Mouse (Mus musculus) embryonic facial prominence, embryonic 14.5 days (tissue): Measurements from ENCODE around the gene Ttll13. TPM values are rescaled to one million over a fixed set of nuclear protein-coding genes. Genes with fewer than 3 reads are reported as not detected.
A peak's percentile ranks its signal among the peaks of the same experiment; 100 is the strongest.

ENCODE experiments used
- ATAC-seq: fragments of 200-750 bp; cut with Nextera tagmentation; 2 replicates; pipeline ENCODE4 v1.8.0; 2017; ENCODE audit warnings: low read depth, moderate number of reproducible peaks, moderate TSS enrichment
- DNase-seq: peaks from one replicate; pipeline ENCODE4 v3.0.0-alpha.2; 2015; ENCODE audit warnings: low spot score
- H3K27ac ChIP-seq: fragments of 300-500 bp; sonication (generic); replicated peaks from 2 replicates; pipeline ENCODE4 v1.5.1; 2014; ENCODE audit warnings: low read depth, mild to moderate bottlenecking, low read length, moderate library complexity
- H3K27me3 ChIP-seq: fragments of 300-500 bp; sonication (generic); replicated peaks from 2 replicates; pipeline ENCODE4 v1.6.1; 2014; ENCODE audit warnings: low read length; ENCODE audit not compliant: control insufficient read depth, insufficient read depth
- H3K36me3 ChIP-seq: fragments of 300-500 bp; sonication (generic); 2 replicates; pipeline ENCODE4 v1.6.1; 2014; ENCODE audit warnings: low read length, mixed read lengths; ENCODE audit not compliant: control insufficient read depth, insufficient read depth
- H3K4me1 ChIP-seq: fragments of 300-500 bp; sonication (generic); 2 replicates; pipeline ENCODE4 v1.6.1; 2014; ENCODE audit warnings: antibody characterized with exemption, low read length; ENCODE audit not compliant: control insufficient read depth, insufficient read depth
- H3K4me2 ChIP-seq: fragments of 300-500 bp; sonication (generic); 2 replicates; pipeline ENCODE4 v1.6.1; 2014; ENCODE audit warnings: low read depth, mild to moderate bottlenecking, low read length, moderate library complexity, mixed read lengths
- H3K4me3 ChIP-seq: fragments of 300-500 bp; sonication (generic); 2 replicates; pipeline ENCODE4 v1.5.1; 2014; ENCODE audit warnings: low read depth, mild to moderate bottlenecking, low read length
- H3K9ac ChIP-seq: fragments of 300-500 bp; sonication (generic); 2 replicates; pipeline ENCODE4 v1.6.1; 2014; ENCODE audit warnings: low read depth, mild to moderate bottlenecking, low read length, moderate library complexity, mixed read lengths
- H3K9me3 ChIP-seq: fragments of 300-500 bp; sonication (generic); 2 replicates; pipeline ENCODE4 v1.6.1; 2016; ENCODE audit warnings: low read length; ENCODE audit not compliant: control insufficient read depth
- WGBS: fragments of 180-500 bp; shearing (Covaris S2); extraction: QIAGEN DNeasy Blood & Tissue Kit; methylation state at CpG from one replicate; pipeline ENCODE4 v1.1.7; 2014; 5-methylcytosine and 5-hydroxymethylcytosine counted together
- polyA plus RNA-seq: library from polyadenylated mRNA; unstranded; fragments of >200 nt; fragmentation: Nextera tagmentation; extraction: Ambion mirVana; gene quantifications from 2 replicates; pipeline ENCODE4 v1.2.1, GENCODE M21; 2014

The Ttll13 gene
- polyA plus RNA-seq, 1 experiment from 2014 or later: 0.79 TPM

DNA sequence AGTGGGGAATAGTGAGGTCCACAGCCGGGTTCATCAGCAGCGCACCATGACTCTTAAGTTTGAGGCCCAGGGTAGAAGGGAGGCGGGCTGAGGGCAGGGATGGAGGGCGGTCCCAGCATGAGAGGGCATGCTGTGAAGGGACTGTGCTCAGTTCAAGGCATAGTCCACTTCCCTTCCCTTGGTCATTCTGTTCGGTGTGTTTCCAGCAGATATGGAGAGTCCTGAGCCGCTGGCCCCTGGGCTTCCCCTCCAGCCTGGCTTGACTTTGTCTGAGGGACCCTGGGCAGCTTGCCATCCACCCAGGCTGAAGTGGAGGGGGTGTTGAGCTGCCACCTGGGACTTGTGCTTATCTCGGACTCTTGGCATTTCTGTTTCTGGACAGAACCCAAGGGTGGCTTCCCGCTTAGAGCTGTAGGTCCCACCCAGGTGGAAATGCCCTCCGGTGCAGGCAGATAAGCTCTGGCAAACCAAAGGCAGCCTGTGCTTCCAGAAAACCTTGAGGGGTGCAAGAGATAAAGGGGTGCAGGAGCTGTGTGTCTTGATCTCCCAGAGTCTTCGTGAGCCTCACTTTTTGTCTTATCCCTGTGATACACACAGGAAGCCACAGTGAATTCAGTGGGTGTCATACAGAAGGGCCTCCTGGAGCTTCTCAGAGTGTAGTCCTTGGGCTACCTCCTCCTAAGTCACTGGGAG is 37.3 kb upstream of the Ttll13 start:
- H3K4me2 ChIP-seq: no peak overlapping the region
- no peaks in the 10 kb centered on the region for H3K9me3 ChIP-seq
- ATAC-seq (no peak), DNase-seq (no peak)
- peaks cover 23% of the 10 kb centered on the region for H3K4me1 ChIP-seq
- peak overlapping the region; percentile 8; the same call in 1 of the 2 replicates for H3K9ac ChIP-seq
- no peaks in the 10 kb centered on the region for H3K27me3 ChIP-seq
- 0 out of 2 replicates have a peak, but pooled peaks cover 12% of the 10 kb centered on the region for H3K36me3 ChIP-seq
- 77% methylated on average over 10 of the region's 10 CpGs for WGBS
- peak overlapping the region; percentile 53 for H3K27ac ChIP-seq
- H3K4me3 ChIP-seq: no peak overlapping the region

GRCm38 (mm10) chr7:80209669-80210068 is 36.5 kb upstream of the Ttll13 start:
- Histone ChIP-seq H3K36me3 (0 out of 2 replicates have a peak, but pooled peaks cover 12% of the 10 kb centered on the region), H3K9me3 (no peaks in the 10 kb centered on the region), H3K4me2 (no peak overlapping the region), H3K9ac (no peak overlapping the region), H3K4me3 (no peak overlapping the region), H3K27ac (peak overlapping the region; percentile 28; the same call in 1 of the 2 replicates), H3K27me3 (no peaks in the 10 kb centered on the region), H3K4me1 (peaks cover 19% of the 10 kb centered on the region)
- WGBS: 65% methylated on average over 6 of the region's 6 CpGs
- DNase-seq: no peak
- ATAC-seq: no peak

GRCm38 (mm10) chr7:80210982-80211381 is 35.2 kb upstream of the Ttll13 start:
- H3K9me3 ChIP-seq: no peaks in the 10 kb centered on the region
- H3K36me3 ChIP-seq: peaks cover 16% of the 10 kb centered on the region
- no peak overlapping the region for H3K4me3 ChIP-seq
- no peak for ATAC-seq
- H3K4me1 ChIP-seq: peaks cover 19% of the 10 kb centered on the region
- no peak overlapping the region for H3K4me2 ChIP-seq
- no peak overlapping the region for H3K9ac ChIP-seq
- DNase-seq: no peak
- no peaks in the 10 kb centered on the region for H3K27me3 ChIP-seq
- 81% methylated on average over 4 of the region's 4 CpGs for WGBS
- no peak overlapping the region for H3K27ac ChIP-seq

DNA sequence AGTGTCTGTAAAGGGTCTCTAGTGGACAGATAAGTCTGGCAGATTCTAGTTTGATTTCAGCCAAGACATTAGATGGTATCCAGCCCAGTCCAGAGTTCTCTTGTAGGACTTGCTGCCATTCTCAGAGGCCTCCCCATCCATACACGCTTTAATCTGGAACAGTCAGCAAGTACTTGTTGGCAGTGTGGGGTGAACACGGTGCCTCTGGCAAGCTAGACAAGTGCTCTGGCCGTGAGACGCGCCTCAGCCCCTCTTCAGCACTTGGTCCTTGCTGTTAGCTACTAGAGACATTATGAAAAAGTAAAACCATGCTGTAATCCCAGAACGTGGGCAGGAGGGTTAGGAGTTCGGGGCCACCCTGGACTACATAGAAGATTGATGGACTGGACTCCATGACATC is 32.6 kb upstream of the Ttll13 start:
- DNase-seq (no peak), ATAC-seq (no peak)
- WGBS: 87% methylated on average over 7 of the region's 7 CpGs
- H3K4me2 ChIP-seq: no peak overlapping the region
- H3K36me3 ChIP-seq: peaks cover 35% of the 10 kb centered on the region
- H3K4me3 ChIP-seq: no peak overlapping the region
- H3K4me1 ChIP-seq: peaks cover 10% of the 10 kb centered on the region
- no peaks in the 10 kb centered on the region for H3K27me3 ChIP-seq
- no peak overlapping the region for H3K9ac ChIP-seq
- H3K27ac ChIP-seq: no peak overlapping the region
- H3K9me3 ChIP-seq: no peaks in the 10 kb centered on the region

- Histone ChIP-seq H3K9me3 (no peaks in the 10 kb centered on the region), H3K9ac (no peak overlapping the region), H3K36me3 (peaks cover 44% of the 10 kb centered on the region), H3K4me3 (no peak overlapping the region), H3K27ac (no peak overlapping the region), H3K27me3 (no peaks in the 10 kb centered on the region), H3K4me1 (peaks cover 3% of the 10 kb centered on the region; the same call in 1 of the 2 replicates), H3K4me2 (no peak overlapping the region)
- DNase-seq: no peak
- WGBS: 76% methylated on average over 8 of the region's 8 CpGs
- ATAC-seq: no peak
These were observed 31.7 kb upstream of the Ttll13 start for GRCm38 (mm10) chr7:80214459-80214858.

- Histone ChIP-seq H3K9ac (peak overlapping the region; percentile 28), H3K27ac (no peak overlapping the region; the same call in 1 of the 2 replicates), H3K27me3 (no peaks in the 10 kb centered on the region), H3K4me2 (no peak overlapping the region), H3K4me1 (no peaks in the 10 kb centered on the region), H3K4me3 (no peak overlapping the region), H3K9me3 (no peaks in the 10 kb centered on the region), H3K36me3 (peaks cover 53% of the 10 kb centered on the region)
- DNase-seq (peak; percentile 84), ATAC-seq (peak; percentile 89)
- WGBS: 21% methylated on average over 4 of the region's 4 CpGs
These were observed 30.8 kb upstream of the Ttll13 start for GRCm38 (mm10) chr7:80215398-80215797.

GRCm38 (mm10) chr7:80216566-80216965 is 29.6 kb upstream of the Ttll13 start:
- Histone ChIP-seq H3K4me3 (no peak overlapping the region), H3K4me2 (no peak overlapping the region), H3K36me3 (peaks cover 65% of the 10 kb centered on the region), H3K27me3 (no peaks in the 10 kb centered on the region), H3K4me1 (no peaks in the 10 kb centered on the region), H3K27ac (no peak overlapping the region), H3K9me3 (no peaks in the 10 kb centered on the region), H3K9ac (no peak overlapping the region)
- ATAC-seq (no peak), DNase-seq (no peak)
- WGBS: 89% methylated on average over 7 of the region's 8 CpGs

DNA sequence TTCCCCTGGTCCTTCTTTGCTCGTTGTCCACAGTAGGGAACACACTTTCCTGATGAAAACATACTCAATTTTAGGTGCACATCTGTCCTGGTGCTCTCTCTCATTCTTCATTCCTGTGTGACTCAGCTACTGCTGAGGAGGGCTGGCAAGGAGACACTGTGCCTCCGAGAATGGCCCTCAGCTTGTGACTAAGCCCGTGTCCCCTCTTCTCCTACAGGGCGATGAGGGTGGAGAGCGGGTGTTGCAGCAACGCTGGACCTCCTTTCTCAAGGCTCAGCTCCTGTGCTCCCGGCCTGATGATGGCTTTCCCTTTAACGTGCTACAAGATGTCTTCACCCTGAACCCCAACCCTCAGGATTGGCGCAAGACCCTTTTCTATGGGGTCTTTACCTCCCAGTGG is 27.5 kb upstream of the Ttll13 start:
- H3K9ac ChIP-seq: no peak overlapping the region

GRCm38 (mm10) chr7:80220237-80220797 is 25.9 kb upstream of the Ttll13 start:
- no peak for DNase-seq
- Histone ChIP-seq H3K9me3 (no peaks in the 10 kb centered on the region), H3K9ac (no peak overlapping the region), H3K4me1 (no peaks in the 10 kb centered on the region), H3K36me3 (peaks cover 81% of the 10 kb centered on the region), H3K4me2 (no peak overlapping the region), H3K27ac (no peak overlapping the region), H3K4me3 (no peak overlapping the region), H3K27me3 (no peaks in the 10 kb centered on the region)
- no peak for ATAC-seq
- 95% methylated on average over 9 of the region's 9 CpGs for WGBS

More for the DNA sequence above, 27.5 kb upstream of the Ttll13 start:
- Histone ChIP-seq H3K27ac (no peak overlapping the region), H3K4me3 (no peak overlapping the region), H3K9me3 (no peaks in the 10 kb centered on the region), H3K36me3 (peaks cover 66% of the 10 kb centered on the region), H3K4me1 (no peaks in the 10 kb centered on the region), H3K4me2 (no peak overlapping the region), H3K27me3 (no peaks in the 10 kb centered on the region)
- 92% methylated on average over 9 of the region's 9 CpGs for WGBS
- no peak for DNase-seq
- ATAC-seq: no peak
